Mouse (Mus musculus) brain, adult 2 months (tissue): ENCODE measurements at regions not wholly inside any gene's neighbourhood (a gene's known extent, or its start where the extent isn't known, plus 50 kb on each side); places are given as distances from the start of the nearest gene placed in this dataset.
"Not testable (repeated sequence)": the region's sequence is repeated elsewhere in the genome, so short reads cannot be mapped to it uniquely, and the experiment has no call there.

Experiments used
- DNase-seq: peaks from one replicate; pipeline ENCODE4 v3.0.0; 2011; ENCODE audit warnings: low read depth, low spot score

- no peak for DNase-seq
Measured at GRCm38 (mm10) chr8:90056331-90056730, 291.8 kb downstream of the Tox3 start.

- DNase-seq: peak; percentile 54
Measured at GRCm38 (mm10) chr8:90046779-90047178, 301.4 kb downstream of the Tox3 start.

GRCm38 (mm10) chr8:90036436-90036835 lies 311.7 kb downstream of the Tox3 start:
- peak; percentile 18 for DNase-seq

- DNase-seq: no peak
Measured at GRCm38 (mm10) chr8:90032572-90032971, 315.6 kb downstream of the Tox3 start.

GRCm38 (mm10) chr8:90031220-90031619 lies 316.9 kb downstream of the Tox3 start:
- DNase-seq: no peak

- not testable (repeated sequence) for DNase-seq
Measured at GRCm38 (mm10) chr8:90017958-90018357, 330.2 kb downstream of the Tox3 start.

- DNase-seq: no peak
Measured at GRCm38 (mm10) chr8:90013755-90014154, 334.4 kb downstream of the Tox3 start.

- DNase-seq: no peak
Measured at GRCm38 (mm10) chr8:90011682-90012409, 336.3 kb downstream of the Tox3 start.

GRCm38 (mm10) chr8:90009431-90009830 lies 338.7 kb downstream of the Tox3 start:
- DNase-seq: no peak

GRCm38 (mm10) chr8:90000899-90001640 lies 347.1 kb downstream of the Tox3 start:
- peak; percentile 95 for DNase-seq

- DNase-seq: peak; percentile 46
Measured at GRCm38 (mm10) chr8:89993743-89994142, 354.4 kb downstream of the Tox3 start.

GRCm38 (mm10) chr8:89983859-89984258 lies 364.3 kb downstream of the Tox3 start:
- no peak for DNase-seq

- DNase-seq: no peak
Measured at GRCm38 (mm10) chr8:89982551-89982950, 365.6 kb downstream of the Tox3 start.

- DNase-seq: no peak
Measured at GRCm38 (mm10) chr8:89981320-89981719, 366.8 kb downstream of the Tox3 start.

- no peak for DNase-seq
Measured at GRCm38 (mm10) chr8:89980441-89980840, 367.7 kb downstream of the Tox3 start.

- peak; percentile 46 for DNase-seq
Measured at GRCm38 (mm10) chr8:89962799-89963198, 385.3 kb downstream of the Tox3 start.

- DNase-seq: no peak
Measured at GRCm38 (mm10) chr8:89957486-89957885, 390.7 kb downstream of the Tox3 start.

- peak; percentile 16 for DNase-seq
Measured at GRCm38 (mm10) chr8:89956482-89957020, 391.6 kb downstream of the Tox3 start.

GRCm38 (mm10) chr8:89938836-89939235 lies 409.3 kb downstream of the Tox3 start:
- peak; percentile 67 for DNase-seq

GRCm38 (mm10) chr8:89934521-89934920 lies 413.6 kb downstream of the Tox3 start:
- DNase-seq: no peak

GRCm38 (mm10) chr8:89926666-89927232 lies 421.4 kb downstream of the Tox3 start:
- peak; percentile 65 for DNase-seq

GRCm38 (mm10) chr8:89924697-89925096 lies 423.4 kb downstream of the Tox3 start:
- DNase-seq: not testable (repeated sequence)
